Mouse (Mus musculus): ENCODE measurements around the gene Serpinb3d. TPM values are rescaled to one million over a fixed set of nuclear protein-coding genes. Genes with fewer than 3 reads are reported as not detected.
"Not testable (repeated sequence)": the region's sequence is repeated elsewhere in the genome, so short reads cannot be mapped to it uniquely, and the experiment has no call there.

Gene Serpinb3d
- not detected in 2 replicates for polyA plus RNA-seq (2016; fragmentation: Nextera tagmentation; extraction: Ambion mirVana)

- Histone ChIP-seq H3K36me3 (no peaks in the 10 kb centered on the region), H3K27me3 (ENCODE audit: low read depth, poor library complexity, severe bottlenecking) (no peaks in the 10 kb centered on the region), H3K9me3 (replicated peaks) (no peaks in the 10 kb centered on the region), H3K27ac (replicated peaks) (no peak within 1 kb of the TSS), H3K4me1 (no peaks in the 10 kb centered on the region), H3K4me3 (no peak within 1 kb of the TSS)
- DNase-seq (ENCODE audit: low spot score): no peak
Observed at GRCm38 (mm10) chr1:107083406-107083805, at the start of gene Serpinb3d. Serpinb3d (minus strand) TSS chr1:107083506.

DNA sequence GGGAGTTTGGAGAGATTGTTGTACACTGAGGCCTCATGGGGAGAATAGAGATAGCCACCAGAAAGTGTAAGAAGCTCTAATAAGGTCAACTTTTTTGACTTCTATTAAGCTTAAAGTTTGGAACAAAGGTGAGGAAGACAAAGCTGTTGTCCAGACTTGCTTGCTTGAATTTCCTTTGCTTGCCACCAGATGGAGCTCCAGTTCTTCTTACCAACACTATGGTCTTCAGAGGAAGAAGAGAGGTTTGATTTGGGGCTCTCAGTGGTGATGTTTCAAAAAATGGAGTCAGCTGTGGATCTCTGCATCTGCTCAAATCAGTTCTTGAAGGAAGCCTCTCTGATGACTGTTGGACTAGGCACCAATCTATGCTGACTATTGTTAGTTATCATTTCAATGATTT lies 44.1 kb upstream of the Serpinb3d start:
- not testable (repeated sequence) for H3K36me3 ChIP-seq; H3K27ac ChIP-seq (replicated peaks); H3K9me3 ChIP-seq (replicated peaks); DNase-seq (ENCODE audit: low spot score); H3K4me3 ChIP-seq; H3K27me3 ChIP-seq (ENCODE audit: low read depth, poor library complexity, severe bottlenecking); H3K4me1 ChIP-seq

DNA sequence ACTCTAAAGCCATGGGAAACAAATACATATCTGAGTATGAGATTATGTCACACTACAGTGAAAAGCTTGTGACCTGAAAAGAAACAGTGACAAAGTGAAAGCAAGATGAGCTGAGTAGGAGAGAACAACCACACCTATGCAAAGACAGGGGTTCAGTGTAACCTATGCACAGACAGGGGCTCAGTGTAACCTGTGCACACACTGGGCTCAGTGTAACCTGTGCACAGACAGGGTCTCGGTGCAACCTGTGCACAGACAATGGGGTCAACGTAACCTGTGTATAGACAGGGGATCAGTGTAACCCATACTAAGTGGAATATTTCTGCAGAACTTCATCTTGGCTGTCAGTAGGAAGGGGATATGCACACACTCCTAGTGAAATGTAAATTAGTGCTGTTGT lies 15.1 kb upstream of the Serpinb3d start:
- Histone ChIP-seq H3K36me3 (no peaks in the 10 kb centered on the region), H3K4me3 (no peak overlapping the region), H3K4me1 (no peaks in the 10 kb centered on the region), H3K27ac (replicated peaks) (no peak overlapping the region), H3K9me3 (replicated peaks) (no peaks in the 10 kb centered on the region), H3K27me3 (ENCODE audit: low read depth, poor library complexity, severe bottlenecking) (no peaks in the 10 kb centered on the region)
- WGBS: 86% methylated on average over 2 of the region's 2 CpGs
- no peak for DNase-seq (ENCODE audit: low spot score)

GRCm38 (mm10) chr1:107052203-107052602 lies 31.1 kb downstream of the Serpinb3d start, which contains the start of gene Serpinb3a:
Serpinb3a (minus strand) TSS chr1:107052303.
- no peak for DNase-seq (ENCODE audit: low spot score)
- WGBS: 94% methylated on average over 1 of the region's 1 CpGs
- Histone ChIP-seq H3K4me3 (no peak within 1 kb of the TSS), H3K27me3 (ENCODE audit: low read depth, poor library complexity, severe bottlenecking) (no peaks in the 10 kb centered on the region), H3K4me1 (no peaks in the 10 kb centered on the region), H3K27ac (replicated peaks) (no peak within 1 kb of the TSS), H3K36me3 (no peaks in the 10 kb centered on the region), H3K9me3 (replicated peaks) (no peaks in the 10 kb centered on the region)

DNA sequence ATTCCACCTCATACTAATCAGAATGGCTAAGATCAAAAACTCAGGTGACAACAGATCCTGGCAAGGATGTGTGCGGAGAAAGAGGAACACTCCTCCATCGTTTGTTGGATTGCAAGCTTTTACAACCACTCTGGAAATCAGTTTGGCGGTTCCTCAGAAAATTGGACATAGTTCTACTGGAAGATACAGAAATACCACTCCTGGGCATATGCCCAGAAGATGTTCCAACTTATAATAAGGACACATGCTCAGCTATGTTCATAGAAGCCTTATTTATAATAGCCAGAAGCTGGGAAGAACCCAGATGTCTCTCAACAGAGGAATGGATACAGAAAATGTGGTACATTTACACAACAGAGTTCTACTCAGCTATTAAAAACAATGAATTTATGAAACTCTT lies 49.1 kb downstream of the Serpinb3d start:
- not testable (repeated sequence) for H3K9me3 ChIP-seq (replicated peaks); DNase-seq (ENCODE audit: low spot score); H3K27me3 ChIP-seq (ENCODE audit: low read depth, poor library complexity, severe bottlenecking); H3K4me1 ChIP-seq; H3K27ac ChIP-seq (replicated peaks); H3K4me3 ChIP-seq; H3K36me3 ChIP-seq
- WGBS: 90% methylated on average over 3 of the region's 3 CpGs

Other genes with a start within 250 kb of the Serpinb3d start
- gene Serpinb5, start 222.3 kb downstream of the Serpinb3d start, polyA plus RNA-seq (2016; fragmentation: Nextera tagmentation; extraction: Ambion mirVana): not detected in 2 replicates
- not detected in 2 replicates for gene Serpinb12, start 149.1 kb downstream of the Serpinb3d start, polyA plus RNA-seq (2016; fragmentation: Nextera tagmentation; extraction: Ambion mirVana)
- not detected in 2 replicates for gene Serpinb13, start 102.5 kb downstream of the Serpinb3d start, polyA plus RNA-seq (2016; fragmentation: Nextera tagmentation; extraction: Ambion mirVana)
- gene Serpinb3a, start 31.2 kb downstream of the Serpinb3d start, polyA plus RNA-seq (2016; fragmentation: Nextera tagmentation; extraction: Ambion mirVana): not detected in 2 replicates
- gene Serpinb3b, start 194.9 kb upstream of the Serpinb3d start, polyA plus RNA-seq (2016; fragmentation: Nextera tagmentation; extraction: Ambion mirVana): not detected in 2 replicates
- not detected in 2 replicates for gene Serpinb3c, start 194.9 kb upstream of the Serpinb3d start, polyA plus RNA-seq (2016; fragmentation: Nextera tagmentation; extraction: Ambion mirVana)